Mouse (Mus musculus) lung, postnatal 0 days (tissue): Measurements from ENCODE around the gene Pdzrn3.

Experiments used
- CTCF ChIP-seq: IDR thresholded peaks from 2 replicates; pipeline ENCODE4 v1.5.1; 2016; ENCODE audit warnings: antibody characterized with exemption, mild to moderate bottlenecking
- EP300 ChIP-seq: IDR thresholded peaks from 2 replicates; pipeline ENCODE4 v1.6.1; 2016; ENCODE audit warnings: antibody characterized with exemption, mild to moderate bottlenecking, control low read depth

DNA sequence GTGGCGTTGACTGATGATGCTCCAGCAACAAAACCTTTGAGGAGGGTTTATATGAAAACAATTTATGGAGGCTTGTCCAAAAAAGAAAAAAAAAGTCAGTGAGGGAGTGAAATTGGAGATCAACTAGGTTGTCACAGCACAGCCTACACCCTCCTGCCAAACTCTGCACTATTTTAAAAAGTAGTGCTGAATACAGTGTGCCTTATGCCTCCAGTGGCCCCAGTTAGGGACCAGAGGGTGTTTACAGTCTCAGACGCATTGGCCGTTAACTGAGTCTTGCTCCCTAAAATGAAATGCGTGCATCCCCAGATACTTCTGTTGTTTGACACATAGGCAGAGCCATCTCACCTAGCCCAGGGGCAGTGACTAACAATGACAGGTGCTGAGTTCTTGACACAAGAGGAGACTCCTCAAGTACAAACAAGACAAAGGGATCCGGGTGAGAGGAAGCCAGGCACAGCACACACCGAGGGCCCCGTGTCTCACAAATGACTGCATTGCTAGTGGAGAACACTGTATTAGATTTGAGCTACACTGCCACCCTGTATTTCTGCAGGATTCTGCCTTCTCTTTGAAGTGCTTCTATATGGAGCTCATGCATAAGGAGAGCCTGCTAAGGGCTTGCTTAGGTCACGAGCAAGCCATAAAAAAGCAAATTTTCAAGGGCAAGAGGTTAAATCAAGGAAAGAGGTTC lies 14.6 kb upstream of the Pdzrn3 start:
- TF ChIP-seq CTCF (no peak), EP300 (no peak)
